Mouse (Mus musculus): ENCODE measurements at regions not wholly inside any gene's neighbourhood (a gene's known extent, or its start where the extent isn't known, plus 50 kb on each side); places are given as distances from the start of the nearest gene placed in this dataset.

DNA sequence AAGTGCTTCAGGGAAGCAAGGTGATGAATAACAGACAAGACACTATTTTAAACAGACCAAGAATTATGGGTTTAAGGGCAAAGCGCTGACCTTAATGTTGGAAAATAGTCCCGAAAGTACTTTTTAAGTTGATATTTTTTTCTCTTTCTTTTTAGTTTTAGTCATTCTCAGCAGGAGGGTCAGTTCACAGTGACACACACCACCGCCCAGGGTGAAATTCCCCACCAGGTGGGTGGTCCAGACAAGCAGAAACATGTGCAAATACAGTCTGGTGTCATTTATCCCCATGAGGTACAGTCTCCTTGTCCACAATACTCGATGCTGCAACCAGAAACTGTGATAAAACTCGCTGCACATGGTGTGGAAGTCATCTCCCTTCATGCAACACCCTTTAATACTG, 435.5 kb downstream of the Fat4 start:
- TF ChIP-seq POLR2A (IDR thresholded peaks at IDR 0.05; ENCODE audit: control insufficient read depth, low read depth, low read length) (no peak), CTCF (IDR thresholded peaks at IDR 0.05; ENCODE audit: control insufficient read depth, insufficient read depth, insufficient replicate concordance, low read depth, low read length) (no peak)

Data from testis, adult 2 months (tissue).